Comparison of ENCODE assay signal across 10 mouse cellular contexts in genomic region chr1:76039029-76039655, GRCm38 (mm10).
DNase-seq lines count a peak whose midpoint lies in the region; ATAC-seq and TF ChIP-seq lines count a peak whose summit lies in the region.
"Had no signal": no experiment of that assay in that cellular context is flagged by ENCODE, and none has a peak within 500 bp of the region (broad histone marks: within the 10 kb centered on the region; RNA-seq: fewer than 3 reads in every experiment).

No protein-coding gene starts in this region.

- no peak overlapping the region for H3K4me3 ChIP-seq in liver, adult 2 months (ENCODE audit: insufficient read depth, low read depth, low read length)
- H3K4me3 ChIP-seq in liver, embryonic 12.5 days: no peak overlapping the region
- H3K4me3 ChIP-seq in midbrain, embryonic 15.5 days: no peak overlapping the region
- H3K4me3 ChIP-seq: erythroblast, embryonic 14.5 days; megakaryocyte, embryonic 14.5 days had no signal

- no peaks in the 10 kb centered on the region for H3K79me2 ChIP-seq in liver, adult 2 months (ENCODE audit: control insufficient read depth, insufficient read depth, low read length)

- H3K4me2 ChIP-seq in liver, embryonic 12.5 days: no peak overlapping the region
- no peak overlapping the region for H3K4me2 ChIP-seq in midbrain, embryonic 15.5 days

- H3K27ac ChIP-seq in liver, adult 2 months (replicated peaks; ENCODE audit: insufficient read depth, low read depth, low read length): no peak overlapping the region
- no peak overlapping the region for H3K27ac ChIP-seq in liver, embryonic 12.5 days
- H3K27ac ChIP-seq in midbrain, embryonic 15.5 days: no peak overlapping the region

- TF ChIP-seq CTCF in liver, adult 2 months (IDR thresholded peaks at IDR 0.05; ENCODE audit: low read depth, low read length): no peak

- no peaks in the 10 kb centered on the region for H3K9me3 ChIP-seq in liver, embryonic 12.5 days (replicated peaks)
- no peaks in the 10 kb centered on the region for H3K9me3 ChIP-seq in midbrain, embryonic 15.5 days

- no peaks in the 10 kb centered on the region for H3K4me1 ChIP-seq in liver, adult 2 months (ENCODE audit: control insufficient read depth, insufficient read depth, low read length)
- no peaks in the 10 kb centered on the region for H3K4me1 ChIP-seq in liver, embryonic 12.5 days
- H3K4me1 ChIP-seq in midbrain, embryonic 15.5 days: no peaks in the 10 kb centered on the region
- H3K4me1 ChIP-seq: megakaryocyte, embryonic 14.5 days had no signal

- ATAC-seq in liver, embryonic 12.5 days: no peak
- ATAC-seq in midbrain, embryonic 15.5 days (replicated peaks): no peak

- H3K9ac ChIP-seq in liver, adult 2 months (ENCODE audit: low read depth, low read length): no peak overlapping the region
- no peak overlapping the region for H3K9ac ChIP-seq in liver, embryonic 12.5 days
- H3K9ac ChIP-seq in midbrain, embryonic 15.5 days: no peak overlapping the region

- WGBS in liver, adult 2 months: 57% methylated on average over 4 of the region's 4 CpGs
- 60% methylated on average over 4 of the region's 4 CpGs for WGBS in liver, embryonic 12.5 days (ENCODE audit: insufficient replicate concordance)
- 63% methylated on average over 4 of the region's 4 CpGs for WGBS in midbrain, embryonic 15.5 days

- TF ChIP-seq POLR2A in liver, adult 2 months (IDR thresholded peaks at IDR 0.05; ENCODE audit: extremely low read depth, insufficient read depth, low read length): no peak

- intact Hi-C loops in heart, postnatal 25 days (cut with DNase I): no loop called here
- intact Hi-C loops in left cerebral cortex, postnatal 14 days (cut with DNase I): no loop called here

- no peaks in the 10 kb centered on the region for H3K36me3 ChIP-seq in liver, adult 2 months (ENCODE audit: control insufficient read depth, insufficient read depth, low read length)
- H3K36me3 ChIP-seq in liver, embryonic 12.5 days: no peaks in the 10 kb centered on the region
- H3K36me3 ChIP-seq in midbrain, embryonic 15.5 days (replicated peaks): no peaks in the 10 kb centered on the region

- peak; percentile 59 for DNase-seq in liver, adult 2 months (ENCODE audit: extremely low read depth, low read depth, low spot score)
- DNase-seq in frontal cortex, adult 2 months (ENCODE audit: extremely low spot score in 1 of 2, low spot score in 1 of 2): peak; percentile 52 to 58
- DNase-seq in heart, postnatal 25 days (ENCODE audit: low spot score): peak; percentile 59
- DNase-seq in left cerebral cortex, postnatal 14 days (ENCODE audit: low spot score in 2 of 2): peak; percentile 47 to 59
- DNase-seq in right cerebral cortex, postnatal 25 days: peak; percentile 29
- DNase-seq in thymus, postnatal 0 days (ENCODE audit: low spot score): no peak

- no peaks in the 10 kb centered on the region; the same call in 1 of the 2 replicates for H3K27me3 ChIP-seq in liver, adult 2 months (ENCODE audit: control insufficient read depth, insufficient read depth, low read length)
- H3K27me3 ChIP-seq in liver, embryonic 12.5 days (replicated peaks): no peaks in the 10 kb centered on the region
- 0 out of 2 replicates have a peak, but pooled peaks cover 3% of the 10 kb centered on the region for H3K27me3 ChIP-seq in midbrain, embryonic 15.5 days (replicated peaks)
- H3K27me3 ChIP-seq: megakaryocyte, embryonic 14.5 days had no signal
